Mouse (Mus musculus): ENCODE measurements around the gene E2f7. TPM values are rescaled to one million over a fixed set of nuclear protein-coding genes. Genes with fewer than 3 reads are reported as not detected.

The E2f7 gene
- polyA plus RNA-seq, 1 experiment from 2014 or later = 34.1 TPM

DNA sequence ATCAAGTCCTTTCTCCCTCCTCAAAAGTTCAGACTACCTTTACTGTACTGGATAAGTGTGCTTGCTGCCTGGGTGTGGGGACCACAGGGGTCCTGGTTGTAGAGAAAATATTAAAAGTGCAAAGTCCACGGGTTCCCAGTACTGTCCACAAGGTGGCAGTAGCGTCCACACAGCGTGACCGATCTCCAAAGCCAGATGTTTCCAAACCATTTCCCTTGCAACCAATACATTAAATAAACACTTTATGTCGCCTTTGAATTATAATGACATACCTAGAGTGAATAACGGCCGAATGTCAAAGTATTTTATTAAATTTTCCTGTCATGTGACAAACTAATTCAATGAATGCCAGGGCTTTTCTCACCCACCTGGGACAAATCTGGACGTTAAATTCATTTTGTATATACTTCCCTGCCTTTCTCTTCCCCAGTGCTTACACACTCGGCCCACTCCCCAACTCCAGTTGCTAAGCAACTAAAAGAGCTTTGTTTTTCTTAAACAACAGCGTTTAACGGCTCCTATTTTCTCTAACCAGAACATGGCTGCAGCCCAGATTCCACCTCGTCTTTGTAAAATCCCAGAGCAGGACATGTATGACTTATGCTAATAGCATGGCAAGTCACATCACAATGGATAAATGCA, 49.4 kb downstream of the E2f7 start:
- H3K36me3 ChIP-seq (ENCODE audit: control insufficient read depth, insufficient read depth, low read length) = no peaks in the 10 kb centered on the region
- peak overlapping the region; percentile 21 for H3K4me3 ChIP-seq (ENCODE audit: low read length)
- peak; percentile 57 for ATAC-seq (ENCODE audit: low read depth)
- peaks cover 12% of the 10 kb centered on the region for H3K4me1 ChIP-seq (replicated peaks; ENCODE audit: control insufficient read depth, insufficient read depth, low read length)
- no peaks in the 10 kb centered on the region for H3K9me3 ChIP-seq (ENCODE audit: control insufficient read depth, low read length)
- H3K4me2 ChIP-seq (ENCODE audit: low read depth, low read length) = peak overlapping the region; percentile 58
- peak overlapping the region; percentile 38; the same call in 1 of the 2 replicates for H3K27ac ChIP-seq (ENCODE audit: low read length)
- H3K9ac ChIP-seq (ENCODE audit: low read length) = no peak overlapping the region
- 8% methylated on average over 12 of the region's 12 CpGs for WGBS
- no peaks in the 10 kb centered on the region for H3K27me3 ChIP-seq (ENCODE audit: control insufficient read depth, insufficient read depth, low read depth, low read length)

DNA sequence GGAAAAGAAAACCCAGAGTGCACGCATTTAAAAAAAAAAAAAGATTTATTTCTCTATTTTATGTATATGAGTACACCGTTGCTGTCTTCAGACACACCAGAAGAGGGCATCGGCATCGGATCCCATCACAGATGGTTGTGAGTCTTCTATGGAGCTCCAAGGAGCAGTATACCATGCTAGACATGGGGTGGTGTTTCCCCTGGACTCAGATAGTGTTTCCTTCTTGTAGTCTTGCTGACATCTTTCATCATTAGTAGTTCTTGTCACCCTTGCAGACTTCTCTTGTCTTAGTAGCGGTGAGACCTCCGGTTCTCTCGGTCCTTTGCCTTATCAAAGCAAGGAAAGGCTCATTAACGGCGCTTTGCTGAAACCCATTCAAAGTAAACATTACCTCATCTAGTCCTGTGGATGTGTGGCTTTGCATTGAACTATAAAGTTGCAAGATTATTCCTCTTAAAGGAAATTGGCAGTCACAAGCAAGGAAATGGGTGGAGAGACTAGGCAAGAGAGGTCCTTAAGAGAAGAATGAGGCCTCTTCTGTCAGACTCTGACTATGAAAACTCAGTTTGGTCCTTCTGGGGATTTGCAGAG, 50.1 kb downstream of the E2f7 start:
- Histone ChIP-seq H3K36me3 (ENCODE audit: control insufficient read depth, insufficient read depth, low read length) (no peaks in the 10 kb centered on the region), H3K9ac (ENCODE audit: low read length) (no peak overlapping the region), H3K4me3 (ENCODE audit: low read length) (no peak overlapping the region; the same call in 1 of the 2 replicates), H3K9me3 (ENCODE audit: control insufficient read depth, low read length) (no peaks in the 10 kb centered on the region), H3K27me3 (ENCODE audit: control insufficient read depth, insufficient read depth, low read depth, low read length) (no peaks in the 10 kb centered on the region), H3K4me2 (ENCODE audit: low read depth, low read length) (peak overlapping the region; percentile 58), H3K4me1 (replicated peaks; ENCODE audit: control insufficient read depth, insufficient read depth, low read length) (peaks cover 12% of the 10 kb centered on the region), H3K27ac (ENCODE audit: low read length) (peak overlapping the region; percentile 38; the same call in 1 of the 2 replicates)
- peak; percentile 78 for ATAC-seq (ENCODE audit: low read depth)
- WGBS = 43% methylated on average over 9 of the region's 9 CpGs

DNA sequence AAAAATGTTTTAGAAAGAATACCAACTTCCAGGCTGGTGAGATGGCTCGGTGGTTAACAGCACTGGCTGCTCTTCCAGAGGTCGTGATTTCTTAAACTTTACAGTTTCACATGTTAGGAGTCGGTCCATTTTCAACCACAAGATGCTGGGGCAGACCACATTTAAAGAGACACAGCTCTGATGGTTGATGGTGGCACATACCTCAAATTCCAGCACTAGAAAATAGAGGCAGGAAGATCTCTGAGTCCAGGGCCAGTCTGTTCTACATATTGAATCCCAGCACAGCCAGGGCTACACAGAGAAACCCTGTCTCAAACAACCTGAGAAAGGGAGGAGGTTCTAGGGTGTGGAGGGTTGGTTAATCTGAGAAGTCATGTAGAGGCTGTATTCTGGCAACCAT, 56.1 kb downstream of the E2f7 start:
- Histone ChIP-seq H3K27me3 (ENCODE audit: control insufficient read depth, insufficient read depth, low read depth, low read length) (no peaks in the 10 kb centered on the region), H3K27ac (ENCODE audit: low read length) (no peak overlapping the region), H3K4me3 (ENCODE audit: low read length) (no peak overlapping the region), H3K4me2 (ENCODE audit: low read depth, low read length) (no peak overlapping the region), H3K4me1 (replicated peaks; ENCODE audit: control insufficient read depth, insufficient read depth, low read length) (peaks cover 5% of the 10 kb centered on the region; the same call in 1 of the 2 replicates), H3K36me3 (ENCODE audit: control insufficient read depth, insufficient read depth, low read length) (no peaks in the 10 kb centered on the region), H3K9me3 (ENCODE audit: control insufficient read depth, low read length) (no peaks in the 10 kb centered on the region), H3K9ac (ENCODE audit: low read length) (no peak overlapping the region)
- no peak for ATAC-seq (ENCODE audit: low read depth)
- WGBS = 55% methylated on average over 3 of the region's 3 CpGs

DNA sequence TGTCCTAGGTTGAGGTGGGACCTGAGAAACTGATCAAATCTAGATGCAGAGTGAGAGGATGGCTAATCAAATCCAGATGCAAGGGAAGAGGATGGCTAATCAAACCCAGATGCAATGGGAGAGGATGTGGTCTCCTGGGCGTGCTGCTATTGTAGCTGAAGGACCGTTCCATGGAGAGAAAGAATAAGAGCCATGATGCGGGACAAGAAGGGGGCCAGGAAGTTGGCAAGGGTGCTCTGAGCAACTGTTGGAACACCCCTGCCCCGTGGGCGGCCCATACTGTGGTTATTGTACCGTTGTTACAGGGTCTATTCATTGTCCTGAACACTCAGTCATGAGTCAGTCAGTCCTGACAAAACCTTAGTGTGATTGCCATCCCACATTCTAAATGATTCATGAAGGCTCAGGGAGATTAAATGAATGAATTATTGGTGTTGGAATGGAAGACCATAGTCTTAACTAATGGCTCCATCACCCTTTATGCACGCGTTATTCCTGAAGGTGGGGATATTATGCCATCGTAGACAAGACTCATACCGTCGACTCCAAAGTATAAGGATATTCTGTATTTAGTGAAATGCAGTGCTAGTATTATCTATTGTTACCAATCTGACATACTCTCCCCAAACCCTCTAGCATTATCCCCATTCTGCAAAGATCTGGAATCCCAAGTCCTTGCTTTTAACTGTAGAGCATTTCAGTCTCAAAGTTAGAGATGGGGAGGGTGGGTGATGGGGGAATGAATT, 59.2 kb downstream of the E2f7 start:
- Histone ChIP-seq H3K9ac (ENCODE audit: low read length) (no peak overlapping the region), H3K27me3 (ENCODE audit: control insufficient read depth, insufficient read depth, low read depth, low read length) (no peaks in the 10 kb centered on the region), H3K36me3 (ENCODE audit: control insufficient read depth, insufficient read depth, low read length) (no peaks in the 10 kb centered on the region), H3K4me2 (ENCODE audit: low read depth, low read length) (no peak overlapping the region), H3K4me1 (replicated peaks; ENCODE audit: control insufficient read depth, insufficient read depth, low read length) (peaks cover 5% of the 10 kb centered on the region; the same call in 1 of the 2 replicates), H3K9me3 (ENCODE audit: control insufficient read depth, low read length) (no peaks in the 10 kb centered on the region), H3K27ac (ENCODE audit: low read length) (no peak overlapping the region), H3K4me3 (ENCODE audit: low read length) (no peak overlapping the region)
- WGBS = 82% methylated on average over 11 of the region's 11 CpGs
- no peak for ATAC-seq (ENCODE audit: low read depth)

DNA sequence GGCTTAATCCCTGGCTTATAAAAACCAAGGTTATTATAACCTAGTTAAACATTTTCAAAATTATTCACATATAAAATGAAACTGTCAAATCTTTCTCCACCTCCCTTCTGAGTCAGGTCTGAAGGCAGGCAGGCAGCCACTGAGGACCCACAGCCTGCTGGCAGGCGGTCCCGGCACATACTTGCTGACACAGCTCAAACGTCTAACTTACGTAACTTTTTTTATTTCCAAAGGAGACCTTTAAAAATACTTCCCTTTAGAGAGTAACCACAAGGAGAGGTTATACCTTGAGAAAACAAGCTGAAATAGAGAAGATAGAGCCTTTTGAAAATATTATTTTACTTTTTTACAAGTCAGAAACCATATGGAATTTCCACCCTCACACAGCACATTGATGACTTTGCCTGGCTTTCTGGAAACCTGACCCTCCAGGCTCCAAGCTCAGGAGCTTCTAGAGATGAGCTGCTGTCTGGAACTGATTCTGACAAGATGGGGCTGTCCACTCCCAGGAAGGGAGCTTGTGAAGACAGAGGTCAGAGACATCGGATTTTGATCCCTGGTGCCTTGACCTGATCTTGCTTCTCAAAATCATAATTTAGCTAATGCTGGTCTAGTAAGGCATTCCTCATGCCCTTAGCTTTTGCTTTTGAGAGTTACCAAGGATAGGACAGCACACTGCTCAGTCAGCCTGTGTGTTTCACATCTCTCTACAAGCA, 59.9 kb downstream of the E2f7 start:
- Histone ChIP-seq H3K4me3 (ENCODE audit: low read length) (no peak overlapping the region), H3K9me3 (ENCODE audit: control insufficient read depth, low read length) (no peaks in the 10 kb centered on the region), H3K9ac (ENCODE audit: low read length) (no peak overlapping the region), H3K27ac (ENCODE audit: low read length) (no peak overlapping the region), H3K4me1 (replicated peaks; ENCODE audit: control insufficient read depth, insufficient read depth, low read length) (peaks cover 5% of the 10 kb centered on the region; the same call in 1 of the 2 replicates), H3K27me3 (ENCODE audit: control insufficient read depth, insufficient read depth, low read depth, low read length) (no peaks in the 10 kb centered on the region), H3K4me2 (ENCODE audit: low read depth, low read length) (no peak overlapping the region), H3K36me3 (ENCODE audit: control insufficient read depth, insufficient read depth, low read length) (no peaks in the 10 kb centered on the region)
- ATAC-seq (ENCODE audit: low read depth) = peak; percentile 76; the same call in 1 of the 2 replicates
- 32% methylated on average over 5 of the region's 5 CpGs for WGBS

GRCm38 (mm10) chr10:110806471-110806870, 61.2 kb downstream of the E2f7 start:
- Histone ChIP-seq H3K9ac (ENCODE audit: low read length) (no peak overlapping the region), H3K27me3 (ENCODE audit: control insufficient read depth, insufficient read depth, low read depth, low read length) (no peaks in the 10 kb centered on the region), H3K4me3 (ENCODE audit: low read length) (no peak overlapping the region), H3K4me1 (replicated peaks; ENCODE audit: control insufficient read depth, insufficient read depth, low read length) (peaks cover 5% of the 10 kb centered on the region; the same call in 1 of the 2 replicates), H3K4me2 (ENCODE audit: low read depth, low read length) (no peak overlapping the region), H3K27ac (ENCODE audit: low read length) (no peak overlapping the region), H3K36me3 (ENCODE audit: control insufficient read depth, insufficient read depth, low read length) (no peaks in the 10 kb centered on the region), H3K9me3 (ENCODE audit: control insufficient read depth, low read length) (no peaks in the 10 kb centered on the region)
- ATAC-seq (ENCODE audit: low read depth) = no peak
- WGBS = 67% methylated on average over 8 of the region's 8 CpGs

GRCm38 (mm10) chr10:110810528-110810927, 65.3 kb downstream of the E2f7 start:
- 80% methylated on average over 2 of the region's 2 CpGs for WGBS
- no peaks in the 10 kb centered on the region for H3K36me3 ChIP-seq (ENCODE audit: control insufficient read depth, insufficient read depth, low read length)
- H3K9me3 ChIP-seq (ENCODE audit: control insufficient read depth, low read length) = no peaks in the 10 kb centered on the region
- no peak for ATAC-seq (ENCODE audit: low read depth)
- no peak overlapping the region for H3K4me2 ChIP-seq (ENCODE audit: low read depth, low read length)
- H3K4me1 ChIP-seq (replicated peaks; ENCODE audit: control insufficient read depth, insufficient read depth, low read length) = 0 out of 2 replicates have a peak, but pooled peaks cover 2% of the 10 kb centered on the region
- no peak overlapping the region for H3K27ac ChIP-seq (ENCODE audit: low read length)
- H3K4me3 ChIP-seq (ENCODE audit: low read length) = no peak overlapping the region
- no peaks in the 10 kb centered on the region for H3K27me3 ChIP-seq (ENCODE audit: control insufficient read depth, insufficient read depth, low read depth, low read length)
- no peak overlapping the region for H3K9ac ChIP-seq (ENCODE audit: low read length)

DNA sequence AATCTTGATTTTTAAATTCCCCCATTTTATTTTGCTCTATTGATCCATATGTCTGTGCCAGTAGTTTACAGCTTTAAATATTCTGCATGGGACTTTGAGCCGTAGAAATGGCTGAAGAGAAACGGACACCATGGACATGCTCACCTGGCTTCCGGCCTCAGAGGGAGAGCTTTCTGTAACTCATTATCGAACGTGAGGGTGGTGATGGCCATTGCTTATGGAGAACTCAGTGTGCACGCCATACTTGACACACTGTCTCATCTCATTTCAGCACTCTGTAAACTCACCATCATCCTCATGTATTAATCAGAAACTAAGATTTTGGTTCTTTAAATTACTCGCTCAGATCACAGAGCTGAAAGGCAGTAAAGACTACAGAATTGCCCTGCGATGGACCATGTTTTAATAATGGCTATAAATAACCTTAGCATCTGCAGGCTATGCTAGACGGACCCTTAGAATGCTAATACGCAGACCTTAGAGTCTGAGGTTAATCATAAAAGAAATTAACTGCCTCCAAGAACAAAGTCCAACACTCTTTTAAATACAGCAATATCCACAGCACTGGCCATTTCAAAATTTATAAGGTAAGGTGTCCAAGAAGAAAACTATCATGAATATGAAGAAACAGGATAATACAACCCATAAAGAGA, 66.1 kb downstream of the E2f7 start:
- 78% methylated on average over 10 of the region's 10 CpGs for WGBS
- no peak overlapping the region for H3K9ac ChIP-seq (ENCODE audit: low read length)
- H3K27ac ChIP-seq (ENCODE audit: low read length) = no peak overlapping the region
- H3K36me3 ChIP-seq (ENCODE audit: control insufficient read depth, insufficient read depth, low read length) = no peaks in the 10 kb centered on the region
- H3K4me3 ChIP-seq (ENCODE audit: low read length) = no peak overlapping the region
- no peak for ATAC-seq (ENCODE audit: low read depth)
- no peaks in the 10 kb centered on the region for H3K9me3 ChIP-seq (ENCODE audit: control insufficient read depth, low read length)
- no peaks in the 10 kb centered on the region for H3K27me3 ChIP-seq (ENCODE audit: control insufficient read depth, insufficient read depth, low read depth, low read length)
- no peaks in the 10 kb centered on the region for H3K4me1 ChIP-seq (replicated peaks; ENCODE audit: control insufficient read depth, insufficient read depth, low read length)
- H3K4me2 ChIP-seq (ENCODE audit: low read depth, low read length) = no peak overlapping the region
